Mouse (Mus musculus) right cerebral cortex, postnatal 36 days (tissue): Measurements from ENCODE around the gene Copb1.

Experiments used
- DNase-seq, 2 experiments: peaks; one replicate each; pipeline ENCODE4 v3.0.0; 2022; ENCODE audit warnings: low spot score in 2 of 2, mixed read lengths in 1 of 2

Copb1 gene

DNA sequence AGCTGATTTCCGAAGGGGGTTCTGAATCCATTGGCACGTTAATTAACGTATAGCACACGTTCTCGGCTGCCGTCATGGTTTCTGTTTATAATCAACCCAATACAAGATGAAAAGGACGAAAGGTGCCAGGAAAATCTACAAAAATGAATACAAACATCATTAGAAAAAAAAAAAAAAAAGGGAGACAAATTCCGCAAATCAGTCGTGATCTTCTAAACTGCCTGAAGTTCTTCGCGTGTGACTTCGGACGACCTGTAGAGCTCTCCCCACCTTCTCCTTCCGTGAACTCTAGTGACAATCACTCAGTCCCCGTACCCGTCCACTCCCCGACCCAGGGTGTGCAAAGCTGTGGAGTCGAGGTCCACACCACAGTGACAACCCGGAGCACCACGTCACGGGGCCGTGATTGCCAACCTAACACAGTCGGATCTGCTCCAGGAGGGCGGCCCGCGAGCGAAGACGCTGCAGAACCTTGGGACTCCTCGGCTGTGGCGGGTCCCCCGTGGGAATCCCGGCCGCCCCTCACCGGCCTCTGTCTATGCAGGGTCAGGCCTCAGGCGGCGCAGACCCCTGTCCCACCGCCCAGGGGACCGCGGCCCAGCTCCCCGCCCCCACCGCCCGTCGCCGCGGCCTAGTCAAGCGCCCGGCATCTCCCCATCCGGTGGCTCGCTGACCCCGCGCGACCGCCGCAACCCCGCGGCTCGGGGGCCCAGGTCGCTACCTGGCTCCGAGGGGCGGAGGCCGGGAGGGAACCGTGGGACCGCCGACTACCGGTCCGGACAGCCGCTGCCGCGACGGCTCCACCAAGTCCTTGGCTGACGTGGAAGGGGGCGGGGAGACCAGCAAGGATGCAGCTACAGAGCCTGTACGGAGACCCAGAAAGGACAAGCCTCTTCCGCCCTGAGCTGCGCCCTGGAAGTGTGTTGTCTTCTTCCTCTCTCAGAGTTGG, at the start of gene Copb1:
Gene Copb1, minus strand, starts transcription at position 827 of the 949 bp plus-strand sequence.
- DNase-seq = peak; percentile 90 to 94

DNA sequence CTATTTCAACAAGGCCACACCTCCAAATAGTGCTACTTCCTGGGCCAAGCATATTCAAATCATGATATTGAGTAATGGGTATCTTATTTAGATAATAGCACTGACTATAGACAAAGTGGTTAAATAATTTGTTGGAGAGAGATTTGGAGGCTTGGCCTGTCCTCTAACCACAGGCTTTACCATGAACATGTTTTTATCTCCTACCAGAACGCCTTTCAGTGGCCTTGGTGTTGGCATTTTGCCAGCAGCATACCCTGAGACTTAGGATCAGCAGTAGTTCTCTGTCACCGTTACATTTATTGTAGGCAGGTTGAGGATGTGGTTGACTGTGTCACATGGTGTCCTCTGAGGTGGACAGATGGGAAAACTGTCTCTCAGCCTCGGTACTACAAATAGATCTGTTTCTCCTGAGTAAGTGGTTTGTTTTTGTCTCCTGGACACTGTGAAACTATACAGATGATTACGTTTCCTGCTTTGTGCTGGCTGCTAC, 46.8 kb upstream of the Copb1 start:
- DNase-seq = peak in 1 of 2 experiments; percentile 22

GRCm38 (mm10) chr7:114300782-114301181, 46.3 kb upstream of the Copb1 start:
- DNase-seq = no peak

- no peak for DNase-seq
Observed at GRCm38 (mm10) chr7:114299247-114299646, 44.7 kb upstream of the Copb1 start.

- DNase-seq = no peak
Observed at GRCm38 (mm10) chr7:114294698-114295097, 40.2 kb upstream of the Copb1 start.

DNA sequence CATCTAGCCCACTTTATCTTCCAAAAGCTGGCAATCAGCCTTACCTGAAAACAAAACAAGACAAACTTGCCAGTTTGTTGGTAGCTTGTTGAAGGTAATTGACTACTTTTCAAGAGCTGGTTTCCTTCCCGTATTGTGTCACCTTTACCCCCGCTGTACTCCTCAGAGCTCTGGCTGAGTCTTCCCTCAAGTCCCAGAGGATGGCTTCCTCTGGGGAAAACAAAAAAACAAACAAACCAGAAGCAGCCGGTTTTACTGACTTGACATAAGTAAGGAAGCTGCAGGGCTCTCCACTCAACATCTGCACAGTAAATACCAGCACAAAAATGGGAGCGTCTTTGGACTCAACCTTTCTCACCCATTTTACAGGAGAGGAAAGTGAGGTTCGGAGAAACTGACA, 39.4 kb upstream of the Copb1 start:
- no peak for DNase-seq

DNA sequence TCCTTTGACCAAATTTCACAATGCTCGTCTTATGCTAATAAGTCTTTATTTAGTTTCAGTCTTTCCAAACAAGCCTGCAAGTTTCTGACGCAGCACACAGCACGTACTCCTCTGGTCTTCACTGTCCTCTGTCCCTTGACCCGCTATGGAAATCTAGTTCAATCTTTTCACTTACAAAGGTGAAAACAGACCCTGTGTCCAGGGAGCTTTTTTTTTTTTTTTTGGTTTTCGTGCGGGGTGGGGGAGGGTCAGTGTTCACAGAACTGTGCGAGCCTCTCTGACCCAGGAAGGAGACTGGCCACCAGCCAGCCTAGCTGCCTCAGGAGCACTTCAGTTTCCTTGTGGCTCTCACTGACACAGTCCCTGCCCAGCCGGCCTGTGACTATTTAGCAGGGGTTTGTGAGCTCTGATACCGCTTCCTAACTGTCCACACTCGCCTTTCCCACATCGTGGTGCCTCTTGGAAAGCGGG, 38.0 kb upstream of the Copb1 start:
- peak in 1 of 2 experiments; percentile 49 for DNase-seq

- DNase-seq = no peak
Observed at GRCm38 (mm10) chr7:114291461-114292335, 37.2 kb upstream of the Copb1 start.

DNA sequence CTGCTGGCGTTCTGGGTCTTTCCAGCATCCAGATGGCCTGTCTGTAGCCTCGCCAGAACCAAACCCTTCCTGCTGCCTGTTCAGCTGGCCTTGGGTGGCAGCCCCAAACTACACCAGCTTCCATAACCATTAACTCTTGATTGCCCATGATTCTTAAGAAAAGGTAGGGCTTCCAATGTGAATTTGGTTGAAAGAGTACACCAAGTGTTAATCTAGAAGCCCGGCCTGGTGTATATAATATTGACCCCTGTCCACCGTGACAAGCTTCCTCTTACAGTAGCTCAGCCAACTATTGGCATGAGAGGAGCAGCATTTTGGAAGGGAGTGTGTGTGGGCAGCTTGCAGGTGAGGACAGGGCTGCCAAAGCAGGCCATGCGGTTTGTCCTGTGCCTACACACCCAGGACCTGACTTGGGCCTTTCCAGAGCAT, 35.6 kb upstream of the Copb1 start:
- DNase-seq = no peak

GRCm38 (mm10) chr7:114284296-114284910, 29.9 kb upstream of the Copb1 start:
- no peak for DNase-seq

DNA sequence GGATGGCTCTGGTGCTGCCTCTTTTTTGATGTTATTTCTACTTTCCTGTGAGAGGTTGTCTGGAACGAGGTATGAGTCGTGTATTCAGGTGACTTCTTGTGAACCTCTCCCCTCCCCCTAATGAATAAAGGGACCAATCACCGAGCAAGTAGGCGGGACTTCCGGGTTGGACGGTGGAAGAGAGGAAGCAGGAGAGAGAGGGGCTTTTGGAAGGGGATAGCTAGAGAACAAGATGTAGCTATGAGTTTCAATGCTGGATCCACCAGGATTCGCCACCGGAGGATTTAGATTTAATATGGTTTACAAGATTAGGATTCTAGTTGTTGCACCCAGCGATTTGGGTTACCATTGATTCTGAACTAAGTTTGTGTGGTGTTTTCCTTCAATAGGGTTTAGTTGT, 28.5 kb upstream of the Copb1 start:
- no peak for DNase-seq

- DNase-seq = no peak
Observed at GRCm38 (mm10) chr7:114281671-114282070, 27.2 kb upstream of the Copb1 start.

DNA sequence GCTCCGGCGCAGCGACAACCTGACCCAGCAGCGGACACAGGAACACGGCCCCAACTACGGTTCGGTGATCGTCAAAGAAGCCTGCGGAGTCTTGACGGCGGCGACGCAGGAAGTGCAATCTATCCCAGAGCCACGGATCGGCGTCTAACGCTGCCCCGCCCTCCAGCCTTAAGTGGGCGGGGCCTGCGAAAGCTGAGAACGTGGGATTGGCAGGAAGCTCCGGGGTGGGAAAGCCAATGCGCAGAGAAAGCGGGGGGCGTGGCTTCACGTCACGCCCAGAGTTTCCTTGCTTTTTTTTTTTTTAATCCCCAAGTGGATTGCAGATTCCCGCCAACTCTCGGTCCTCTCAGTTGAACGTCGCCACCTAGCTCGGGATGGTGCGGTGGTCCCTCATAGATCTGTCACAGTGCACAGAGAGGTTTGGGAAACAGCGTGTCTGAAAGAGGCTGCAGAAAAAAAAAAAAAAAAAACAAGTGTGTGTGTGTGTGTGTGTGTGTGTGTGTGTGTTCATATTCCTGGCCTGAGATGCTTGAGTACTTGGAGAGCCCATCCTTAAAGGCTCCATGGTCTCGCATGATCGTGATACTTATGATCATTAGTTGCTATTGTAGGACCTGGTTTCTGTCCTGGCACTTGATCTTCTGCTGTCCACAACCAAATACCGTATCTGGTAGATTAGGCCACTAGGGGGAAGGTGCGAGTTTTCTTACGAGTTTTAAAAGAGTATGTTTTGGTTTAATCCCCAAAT, 21.7 kb upstream of the Copb1 start, which contains the start of gene Psma1:
Gene Psma1, minus strand, starts transcription at position 114 of the 748 bp plus-strand sequence.
- DNase-seq = peak; percentile 95

- no peak for DNase-seq
Observed at GRCm38 (mm10) chr7:114275372-114276004, 21.0 kb upstream of the Copb1 start.

GRCm38 (mm10) chr7:114268446-114268845, 13.9 kb upstream of the Copb1 start:
- no peak for DNase-seq

DNA sequence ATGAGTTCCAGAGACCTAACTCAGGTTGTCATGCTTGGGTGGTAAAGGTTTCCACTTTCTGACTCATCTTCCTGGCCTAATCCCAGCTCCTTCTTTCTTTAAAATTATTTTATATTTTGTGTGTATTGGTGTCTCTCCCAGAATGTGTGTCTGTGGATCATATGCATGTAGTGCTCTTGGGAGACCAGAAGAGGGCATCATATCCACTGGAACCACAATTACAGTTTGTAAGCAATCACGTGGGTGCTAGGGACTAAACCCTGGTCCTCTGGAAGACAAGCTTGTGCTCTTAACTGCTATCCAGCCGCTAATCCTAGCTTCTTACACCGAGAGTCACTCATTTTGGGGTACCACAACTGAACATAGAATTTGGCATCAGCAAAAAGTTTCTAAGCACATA, 2.8 kb downstream of the Copb1 start:
- DNase-seq = no peak

DNA sequence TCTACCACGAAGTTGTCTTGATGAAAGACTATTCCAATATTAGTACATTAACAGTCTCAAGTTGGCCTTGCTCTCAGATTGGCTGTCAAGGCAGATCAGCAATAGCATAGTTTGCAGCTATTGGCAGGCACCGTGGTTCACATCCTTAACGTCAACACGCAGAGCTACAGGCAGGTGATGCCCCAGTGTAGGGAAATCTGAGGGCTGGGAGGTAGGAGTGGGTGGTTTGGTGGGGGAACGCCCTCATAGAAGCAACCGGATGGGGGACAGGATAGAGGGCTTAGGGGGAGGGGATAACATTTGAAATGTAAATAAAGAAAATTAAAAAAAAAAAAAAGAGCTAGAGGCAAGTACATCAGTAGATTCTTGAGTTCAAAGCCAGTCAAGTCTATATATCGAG, 20.5 kb downstream of the Copb1 start:
- DNase-seq = no peak

DNA sequence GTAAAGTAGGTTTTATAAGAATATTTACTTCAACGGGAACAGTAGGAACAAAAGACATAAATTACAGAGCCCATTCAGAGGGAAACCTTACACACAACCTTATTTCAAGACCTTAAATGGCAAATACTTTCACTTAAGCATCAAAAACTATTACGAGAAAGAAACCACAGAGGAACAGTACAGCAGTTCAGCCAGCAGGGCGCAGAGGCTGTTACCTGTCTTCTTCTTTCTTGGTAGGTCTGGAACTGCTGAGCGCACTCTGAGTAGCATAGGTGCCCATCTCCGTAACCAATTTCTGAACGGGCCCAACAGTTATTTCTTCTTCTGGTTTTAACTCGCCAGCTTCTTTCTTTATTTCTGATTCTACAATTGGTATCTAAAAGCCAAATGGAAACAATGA, 21.5 kb downstream of the Copb1 start:
- DNase-seq = no peak

GRCm38 (mm10) chr7:114231857-114232256, 22.7 kb downstream of the Copb1 start:
- no peak for DNase-seq

DNA sequence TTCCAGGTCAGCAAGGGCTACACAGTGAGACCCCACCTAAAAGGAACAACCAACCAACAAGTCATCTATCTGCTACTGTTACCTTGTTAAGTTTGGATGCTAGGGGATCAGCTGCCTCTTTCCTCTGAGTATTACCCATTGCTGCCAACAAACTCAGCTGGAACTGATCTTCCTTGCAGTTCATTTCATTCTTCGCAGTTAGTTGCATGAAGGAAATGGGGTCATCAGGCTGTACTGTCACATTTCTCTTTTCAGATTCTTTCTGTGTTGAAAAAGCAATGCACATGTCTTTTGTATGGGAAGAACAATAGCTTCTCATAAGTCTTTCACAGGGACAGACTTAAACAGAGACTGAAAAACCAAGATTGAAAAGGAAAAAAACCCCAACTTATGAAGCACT, 28.0 kb downstream of the Copb1 start:
- DNase-seq = no peak
